Mouse (Mus musculus): ENCODE data around the gene Gm38100.

Gene Gm38100

DNA sequence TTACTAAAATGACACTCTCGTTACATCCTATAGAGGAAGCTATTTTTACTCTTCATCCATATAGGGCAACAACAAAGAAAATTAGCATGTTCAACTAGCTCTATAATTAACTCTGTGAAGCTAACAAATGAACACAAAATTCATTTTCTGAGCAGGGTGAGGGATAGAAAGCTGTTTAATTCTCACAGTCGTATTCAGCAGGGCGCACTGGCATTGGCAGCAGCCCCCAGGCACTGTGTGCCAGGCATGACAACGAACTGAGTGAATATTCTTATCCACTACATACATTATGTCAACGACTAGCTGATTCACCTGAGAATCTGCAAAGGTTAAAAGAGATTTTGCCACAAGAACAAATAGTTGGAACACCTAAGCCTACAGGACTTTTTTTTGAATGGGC, 50.6 kb downstream of the Gm38100 start:
- DNase-seq: no peak

Measured in cerebellum, adult 9-11 months (tissue).